Mouse (Mus musculus): ENCODE data around the gene Pbxip1. TPM values are rescaled to one million over a fixed set of nuclear protein-coding genes. Genes with fewer than 3 reads are reported as not detected.

Gene Pbxip1
- 19.4 and 20.4 TPM in 2 replicates for polyA plus RNA-seq (2015; fragmentation: Nextera tagmentation; extraction: Ambion mirVana)

- peaks cover 29% of the 10 kb centered on the region for H3K36me3 ChIP-seq
- no peak within 1 kb of the TSS; the same call in 1 of the 2 replicates for H3K27ac ChIP-seq
- WGBS: 5% methylated on average over 16 of the region's 16 CpGs
- peak within 1 kb of the TSS; percentile 46 for H3K4me2 ChIP-seq
- peaks cover 34% of the 10 kb centered on the region for H3K4me1 ChIP-seq (replicated peaks)
- H3K9me3 ChIP-seq: no peaks in the 10 kb centered on the region
- H3K9ac ChIP-seq: peak within 1 kb of the TSS; percentile 51; the same call in 1 of the 2 replicates
- peak within 1 kb of the TSS; percentile 34 for H3K4me3 ChIP-seq
- H3K27me3 ChIP-seq: no peaks in the 10 kb centered on the region
- ATAC-seq (ENCODE audit: low FRiP score): peak; percentile 64
Observed at GRCm38 (mm10) chr3:89436176-89437113, at the start of gene Pbxip1. Pbxip1 (plus strand) TSS chr3:89436706.

GRCm38 (mm10) chr3:89387632-89388031, 48.9 kb upstream of the Pbxip1 start:
- no peak for ATAC-seq (ENCODE audit: low FRiP score)
- Histone ChIP-seq H3K4me1 (replicated peaks) (peaks cover 42% of the 10 kb centered on the region), H3K27me3 (peaks cover 25% of the 10 kb centered on the region), H3K27ac (no peak overlapping the region), H3K4me2 (no peak overlapping the region), H3K9me3 (no peaks in the 10 kb centered on the region), H3K9ac (no peak overlapping the region), H3K4me3 (no peak overlapping the region), H3K36me3 (no peaks in the 10 kb centered on the region)
- 76% methylated on average over 11 of the region's 11 CpGs for WGBS

GRCm38 (mm10) chr3:89388134-89388881, 48.2 kb upstream of the Pbxip1 start:
- ATAC-seq (ENCODE audit: low FRiP score): peak; percentile 10; the same call in 1 of the 2 replicates
- WGBS: 77% methylated on average over 10 of the region's 11 CpGs
- H3K9ac ChIP-seq: no peak overlapping the region

GRCm38 (mm10) chr3:89388901-89389740, 47.4 kb upstream of the Pbxip1 start:
- Histone ChIP-seq H3K4me2 (no peak overlapping the region), H3K27me3 (peaks cover 36% of the 10 kb centered on the region), H3K36me3 (no peaks in the 10 kb centered on the region), H3K9me3 (no peaks in the 10 kb centered on the region), H3K27ac (no peak overlapping the region), H3K4me1 (replicated peaks) (peaks cover 57% of the 10 kb centered on the region), H3K9ac (no peak overlapping the region), H3K4me3 (no peak overlapping the region)
- 0 out of 2 replicates have a peak, but pooled peaks have one; percentile 5 for ATAC-seq (ENCODE audit: low FRiP score)
- WGBS: 79% methylated on average over 6 of the region's 6 CpGs

More at GRCm38 (mm10) chr3:89388134-89388881, 48.2 kb upstream of the Pbxip1 start:
- Histone ChIP-seq H3K27me3 (peaks cover 30% of the 10 kb centered on the region), H3K4me2 (no peak overlapping the region), H3K27ac (no peak overlapping the region), H3K4me3 (no peak overlapping the region), H3K9me3 (no peaks in the 10 kb centered on the region), H3K4me1 (replicated peaks) (peaks cover 49% of the 10 kb centered on the region), H3K36me3 (no peaks in the 10 kb centered on the region)

- no peak overlapping the region for H3K9ac ChIP-seq
- H3K9me3 ChIP-seq: no peaks in the 10 kb centered on the region
- H3K4me3 ChIP-seq: no peak overlapping the region
- no peaks in the 10 kb centered on the region for H3K36me3 ChIP-seq
- ATAC-seq (ENCODE audit: low FRiP score): no peak
- H3K4me1 ChIP-seq (replicated peaks): peaks cover 67% of the 10 kb centered on the region
- peaks cover 45% of the 10 kb centered on the region for H3K27me3 ChIP-seq
- H3K4me2 ChIP-seq: no peak overlapping the region
- WGBS: 52% methylated on average over 5 of the region's 5 CpGs
- H3K27ac ChIP-seq: no peak overlapping the region
Observed at GRCm38 (mm10) chr3:89390111-89390515, 46.4 kb upstream of the Pbxip1 start.

- peak overlapping the region; percentile 74 for H3K9ac ChIP-seq
- no peaks in the 10 kb centered on the region for H3K36me3 ChIP-seq
- peaks cover 76% of the 10 kb centered on the region for H3K4me1 ChIP-seq (replicated peaks)
- H3K27ac ChIP-seq: no peak overlapping the region
- WGBS: 13% methylated on average over 18 of the region's 19 CpGs
- peaks cover 50% of the 10 kb centered on the region for H3K27me3 ChIP-seq
- peak overlapping the region; percentile 52 for H3K4me3 ChIP-seq
- ATAC-seq (ENCODE audit: low FRiP score): no peak
- no peaks in the 10 kb centered on the region for H3K9me3 ChIP-seq
- peak overlapping the region; percentile 99 for H3K4me2 ChIP-seq
Observed at GRCm38 (mm10) chr3:89390699-89391662, 45.5 kb upstream of the Pbxip1 start.

GRCm38 (mm10) chr3:89391663-89392511, 44.6 kb upstream of the Pbxip1 start:
- no peak overlapping the region for H3K27ac ChIP-seq
- WGBS: under 1% methylated on average over 54 of the region's 56 CpGs

GRCm38 (mm10) chr3:89392871-89393311, 43.6 kb upstream of the Pbxip1 start:
- Histone ChIP-seq H3K9ac (peak overlapping the region; percentile 65), H3K4me3 (peak overlapping the region; percentile 52), H3K27me3 (peaks cover 50% of the 10 kb centered on the region), H3K4me2 (peak overlapping the region; percentile 99), H3K27ac (no peak overlapping the region), H3K9me3 (no peaks in the 10 kb centered on the region), H3K4me1 (replicated peaks) (peaks cover 77% of the 10 kb centered on the region), H3K36me3 (no peaks in the 10 kb centered on the region)
- 0% methylated on average over 21 of the region's 24 CpGs for WGBS
- no peak for ATAC-seq (ENCODE audit: low FRiP score)

More at GRCm38 (mm10) chr3:89391663-89392511, 44.6 kb upstream of the Pbxip1 start:
- Histone ChIP-seq H3K9ac (peak overlapping the region; percentile 74), H3K4me2 (peak overlapping the region; percentile 99), H3K4me3 (peak overlapping the region; percentile 52), H3K36me3 (no peaks in the 10 kb centered on the region), H3K27me3 (peaks cover 55% of the 10 kb centered on the region), H3K9me3 (no peaks in the 10 kb centered on the region), H3K4me1 (replicated peaks) (peaks cover 81% of the 10 kb centered on the region)
- ATAC-seq (ENCODE audit: low FRiP score): no peak

- Histone ChIP-seq H3K9ac (peak overlapping the region; percentile 68), H3K4me2 (peak overlapping the region; percentile 99), H3K36me3 (no peaks in the 10 kb centered on the region), H3K4me3 (peak overlapping the region; percentile 52), H3K27ac (peak overlapping the region; percentile 58; the same call in 1 of the 2 replicates), H3K27me3 (peaks cover 50% of the 10 kb centered on the region), H3K9me3 (no peaks in the 10 kb centered on the region), H3K4me1 (replicated peaks) (peaks cover 70% of the 10 kb centered on the region)
- ATAC-seq (ENCODE audit: low FRiP score): peak; percentile 90
- WGBS: 0% methylated on average over 15 of the region's 15 CpGs
Observed at GRCm38 (mm10) chr3:89393605-89394004, 42.9 kb upstream of the Pbxip1 start.
